ENCODE assay signal across 10 mouse cellular contexts in the genomic region with DNA sequence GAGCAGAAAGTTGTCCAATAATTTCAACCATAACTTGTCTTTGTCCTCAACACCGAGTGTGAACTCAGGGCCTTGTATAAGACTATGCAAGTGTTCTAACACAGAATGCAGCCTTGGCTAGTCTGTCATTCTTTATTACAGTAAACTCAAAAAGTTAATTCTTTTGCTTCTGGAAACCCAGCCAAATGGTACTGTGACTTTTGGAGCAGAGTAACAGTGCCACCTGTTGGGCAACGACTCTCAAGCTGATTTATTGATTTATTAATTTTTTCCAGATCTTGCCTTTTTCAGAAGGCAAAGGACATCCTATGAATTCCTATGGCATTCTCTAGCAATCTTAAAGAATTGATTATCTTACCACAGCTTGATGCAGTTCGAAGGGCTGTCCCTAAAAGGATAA. TPM values are rescaled to one million over a fixed set of nuclear protein-coding genes. Genes with fewer than 3 reads are reported as not detected.
DNase-seq lines count a peak whose midpoint lies in the region; ATAC-seq and TF ChIP-seq lines count a peak whose summit lies in the region.
"Had no signal": no experiment of that assay in that cellular context is flagged by ENCODE, and none has a peak within 500 bp of the region (broad histone marks: within the 10 kb centered on the region; RNA-seq: fewer than 3 reads in every experiment).

No protein-coding gene starts in this region.

- no peak overlapping the region for H3K9ac ChIP-seq in embryonic facial prominence, embryonic 14.5 days (ENCODE audit: low read depth, low read length)
- no peak overlapping the region for H3K9ac ChIP-seq in limb, embryonic 14.5 days (ENCODE audit: low read depth, low read length, severe bottlenecking)
- H3K9ac ChIP-seq: heart, embryonic 15.5 days had no signal

- ATAC-seq in embryonic facial prominence, embryonic 14.5 days (ENCODE audit: low read depth) = no peak
- no peak for ATAC-seq in limb, embryonic 14.5 days (ENCODE audit: low FRiP score, low read depth)
- ATAC-seq in erythroblast, adult 5-6 weeks (replicated peaks; ENCODE audit: low FRiP score, poor library complexity, severe bottlenecking) = no peak

- no peaks in the 10 kb centered on the region for H3K27me3 ChIP-seq in heart, embryonic 10.5 days (ENCODE audit: insufficient read depth, poor library complexity, severe bottlenecking)
- H3K27me3 ChIP-seq in embryonic facial prominence, embryonic 14.5 days (replicated peaks; ENCODE audit: control insufficient read depth, insufficient read depth, low read length) = no peaks in the 10 kb centered on the region
- no peaks in the 10 kb centered on the region for H3K27me3 ChIP-seq in limb, embryonic 14.5 days (ENCODE audit: control insufficient read depth, insufficient read depth, low read length)
- H3K27me3 ChIP-seq: heart, embryonic 15.5 days had no signal

- no peak overlapping the region for H3K4me3 ChIP-seq in heart, embryonic 10.5 days
- no peak overlapping the region for H3K4me3 ChIP-seq in embryonic facial prominence, embryonic 14.5 days (ENCODE audit: low read depth, low read length)
- H3K4me3 ChIP-seq in limb, embryonic 14.5 days (replicated peaks; ENCODE audit: low read length) = no peak overlapping the region
- H3K4me3 ChIP-seq: heart, embryonic 15.5 days; myocyte had no signal

- 45% methylated on average over 3 of the region's 3 CpGs for WGBS in heart, embryonic 10.5 days
- 36% methylated on average over 3 of the region's 3 CpGs for WGBS in embryonic facial prominence, embryonic 14.5 days
- WGBS in limb, embryonic 14.5 days = 39% methylated on average over 3 of the region's 3 CpGs

- no peak overlapping the region for H3K4me2 ChIP-seq in embryonic facial prominence, embryonic 14.5 days (ENCODE audit: low read depth, low read length)
- H3K4me2 ChIP-seq in limb, embryonic 14.5 days (replicated peaks; ENCODE audit: low read depth, low read length, severe bottlenecking) = no peak overlapping the region
- H3K4me2 ChIP-seq: heart, embryonic 15.5 days had no signal

- H3K27ac ChIP-seq in heart, embryonic 10.5 days = no peak overlapping the region
- no peak overlapping the region for H3K27ac ChIP-seq in embryonic facial prominence, embryonic 14.5 days (replicated peaks; ENCODE audit: low read depth, low read length)
- H3K27ac ChIP-seq in limb, embryonic 14.5 days (replicated peaks; ENCODE audit: low read depth, low read length) = no peak overlapping the region
- H3K27ac ChIP-seq: heart, embryonic 15.5 days had no signal

- DNase-seq in heart, adult 18-20 months = peak; percentile 20 to 71
- DNase-seq in heart, embryonic 10.5 days (ENCODE audit: low spot score) = no peak
- peak; percentile 57 for DNase-seq in testis, postnatal 10 days (ENCODE audit: low spot score)
- DNase-seq in testis, postnatal 14 days (ENCODE audit: low spot score) = no peak
- peak; percentile 75 for DNase-seq in embryonic facial prominence, embryonic 14.5 days (ENCODE audit: low spot score)
- peak; percentile 77 for DNase-seq in limb, embryonic 14.5 days (ENCODE audit: low spot score)
- DNase-seq in thymus, postnatal 4 days = no peak

- no peak for TF ChIP-seq POLR2A in limb, embryonic 14.5 days (IDR thresholded peaks at IDR 0.05; ENCODE audit: borderline replicate concordance, extremely low read depth, insufficient read depth, insufficient read length)

- no peaks in the 10 kb centered on the region for H3K4me1 ChIP-seq in heart, embryonic 10.5 days
- peaks cover 10% of the 10 kb centered on the region for H3K4me1 ChIP-seq in embryonic facial prominence, embryonic 14.5 days (ENCODE audit: control insufficient read depth, insufficient read depth, low read length)
- peaks cover 7% of the 10 kb centered on the region; the same call in 1 of the 2 replicates for H3K4me1 ChIP-seq in limb, embryonic 14.5 days (ENCODE audit: control insufficient read depth, insufficient read depth, low read length)
- H3K4me1 ChIP-seq: heart, embryonic 15.5 days had no signal

- H3K9me3 ChIP-seq in heart, embryonic 10.5 days = no peaks in the 10 kb centered on the region
- no peaks in the 10 kb centered on the region for H3K9me3 ChIP-seq in embryonic facial prominence, embryonic 14.5 days (ENCODE audit: control insufficient read depth, low read length)
- H3K9me3 ChIP-seq in limb, embryonic 14.5 days (ENCODE audit: control insufficient read depth, low read length) = no peaks in the 10 kb centered on the region
- H3K9me3 ChIP-seq: heart, embryonic 15.5 days had no signal

- H3K36me3 ChIP-seq in heart, embryonic 10.5 days = no peaks in the 10 kb centered on the region
- no peaks in the 10 kb centered on the region for H3K36me3 ChIP-seq in embryonic facial prominence, embryonic 14.5 days (ENCODE audit: control insufficient read depth, insufficient read depth, low read length)
- H3K36me3 ChIP-seq in limb, embryonic 14.5 days (ENCODE audit: control insufficient read depth, insufficient read depth, low read length) = no peaks in the 10 kb centered on the region
- H3K36me3 ChIP-seq: heart, embryonic 15.5 days had no signal

RNA-seq across cellular contexts. Expression of a gene that starts 51.1 kb away (rescaled TPM):
- not detected for total RNA-seq in heart, adult 18-20 months (2021)
- polyA plus RNA-seq in heart, embryonic 10.5 days (2016; fragmentation: Nextera tagmentation; extraction: Ambion mirVana) = 0.12 and 0.77 TPM in 2 replicates
- polyA plus RNA-seq in embryonic facial prominence, embryonic 14.5 days (2014; fragmentation: Nextera tagmentation; extraction: Ambion mirVana) = 115 and 159 TPM in 2 replicates
- polyA plus RNA-seq in limb, embryonic 14.5 days (2012; rRNA removed) = 119 and 130 TPM in 2 replicates
- 92.6 and 108 TPM in 2 replicates for polyA plus RNA-seq in limb, embryonic 14.5 days (2014; fragmentation: Nextera tagmentation; extraction: Ambion mirVana)
- not detected in 2 replicates for total RNA-seq in erythroblast, adult 5-6 weeks (2015; ENCODE audit: low replicate concordance)
- total RNA-seq in erythroblast, adult 5-6 weeks (2017; ENCODE audit: low replicate concordance) = not detected in 2 replicates

Comparison
In these comparisons a context has a peak if more than half of its experiments do, and no peak if none do; other contexts are left out.
1. DNase-seq: peak in heart, adult 18-20 months (2 of 2), testis, postnatal 10 days (single experiment), embryonic facial prominence, embryonic 14.5 days (single experiment) and limb, embryonic 14.5 days (single experiment); none in heart, embryonic 10.5 days (single experiment), testis, postnatal 14 days (single experiment) and thymus, postnatal 4 days (single experiment).
2. RNA of a gene that starts 51.1 kb away (polyA plus RNA-seq): 92.6 to 130 TPM in limb, embryonic 14.5 days and 115 to 159 TPM in embryonic facial prominence, embryonic 14.5 days; 0.12 to 0.77 TPM in heart, embryonic 10.5 days; every median in the first group is over 10 times any median in the second.